Mouse (Mus musculus) effector memory CD4-positive, alpha-beta T cell, adult 5 months (primary cell): Measurements from ENCODE around the gene Dexi. TPM values are rescaled to one million over a fixed set of nuclear protein-coding genes. Genes with fewer than 3 reads are reported as not detected.

Experiments
- polyA plus RNA-seq: library from polyadenylated mRNA; unstranded; fragments of 100-300 nt; shearing (Covaris generic); gene quantifications from one replicate; pipeline ENCODE4 v1.2.1, GENCODE M21; 2017

Gene Dexi
- 13.6 TPM for polyA plus RNA-seq

DNA sequence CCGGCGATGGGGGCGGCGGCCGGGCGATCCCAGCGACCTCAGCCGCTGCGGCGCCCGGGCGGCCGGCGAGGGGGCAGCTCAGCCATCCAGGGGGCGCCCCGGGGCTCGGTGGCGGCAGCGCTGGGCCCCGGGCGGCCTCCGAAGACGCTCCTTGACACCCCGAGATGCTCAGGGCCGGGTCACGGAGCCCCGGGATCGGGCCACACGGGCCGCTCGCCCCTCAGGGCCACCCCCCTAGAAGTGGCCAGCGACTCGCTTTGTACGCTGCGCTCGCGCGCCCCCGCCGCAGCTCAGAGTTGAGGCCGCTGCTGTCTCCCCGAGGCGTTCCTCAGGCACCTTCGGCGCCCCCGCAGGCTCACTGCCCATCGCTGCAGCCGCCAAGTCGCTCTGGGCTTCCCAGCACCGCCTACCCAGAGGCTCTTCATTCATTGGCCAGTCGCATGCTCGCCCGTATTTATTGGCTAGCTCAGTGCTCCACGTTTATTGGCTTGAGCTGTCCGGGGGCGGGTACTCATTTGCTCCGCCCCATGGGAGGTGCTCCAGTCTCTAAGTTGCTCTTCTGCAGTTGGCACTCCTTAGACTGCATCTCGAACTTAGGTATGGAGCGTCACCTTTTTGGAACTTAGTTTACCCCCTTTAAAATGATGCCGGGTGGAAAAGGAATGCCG is at the start of gene Dexi:
Gene Dexi (minus strand): TSS at position 357 of the 668 bp plus-strand sequence.

DNA sequence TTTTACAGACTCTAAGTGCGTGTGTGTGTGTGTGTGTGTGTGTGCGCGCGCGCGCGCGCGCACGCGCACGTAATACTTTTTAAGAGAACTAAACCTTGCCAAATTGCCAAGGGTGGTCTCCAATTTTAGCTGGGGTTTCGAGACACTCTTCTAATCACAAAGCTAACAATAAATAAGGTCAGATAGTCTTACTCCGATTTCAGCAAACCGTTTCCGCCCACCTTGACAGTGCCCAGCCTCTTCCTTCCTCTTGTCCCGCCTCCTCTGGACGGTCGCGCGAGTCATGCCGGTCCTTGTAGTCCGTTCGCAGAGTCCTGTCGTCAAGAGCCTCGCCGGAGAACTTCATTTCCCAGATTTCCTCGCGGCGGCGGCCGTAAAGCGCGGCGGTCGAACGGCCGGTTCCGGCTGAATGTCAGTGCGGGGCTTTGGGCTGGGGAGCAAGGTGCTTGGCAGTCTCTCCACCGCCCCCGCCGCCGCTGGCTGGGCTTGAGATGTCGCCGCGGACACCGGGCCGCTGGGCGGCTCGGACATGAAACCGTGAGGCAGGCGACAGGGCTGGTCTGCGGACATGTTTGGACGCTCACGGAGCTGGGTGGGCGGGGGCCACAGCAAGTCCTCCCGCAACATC is 2.3 kb upstream of the Dexi start, which contains the start of gene Clec16a:
Gene Clec16a (plus strand): TSS at position 345 of the 628 bp plus-strand sequence.

GRCm38 (mm10) chr16:10479857-10480256 is 63.0 kb downstream of the Dexi start, which contains the start of gene Ciita:
Gene Ciita, plus strand, starts transcription at chr16:10480059.

Other genes starting within 250 kb of the Dexi start
- not detected for gene Emp2, start 229.1 kb downstream of the Dexi start, polyA plus RNA-seq
- gene Tekt5, start 147.6 kb downstream of the Dexi start, polyA plus RNA-seq: not detected
- 67.8 TPM for gene Nubp1, start 131.1 kb downstream of the Dexi start, polyA plus RNA-seq
- gene Tvp23a, start 95.7 kb downstream of the Dexi start, polyA plus RNA-seq: 4.1 TPM
- 0.10 TPM for gene Ciita, start 63.0 kb downstream of the Dexi start, polyA plus RNA-seq
- 19.5 TPM for gene Clec16a, start 2.3 kb upstream of the Dexi start, polyA plus RNA-seq
- gene Socs1, start 242.5 kb upstream of the Dexi start, polyA plus RNA-seq: 46.6 TPM
- gene Tnp2, start 245.6 kb upstream of the Dexi start, polyA plus RNA-seq: 0.95 TPM
- gene Prm3, start 247.9 kb upstream of the Dexi start, polyA plus RNA-seq: not detected